Mouse (Mus musculus) limb, embryonic 12.5 days (tissue): Measurements from ENCODE around the gene Mc3r. TPM values are rescaled to one million over a fixed set of nuclear protein-coding genes. Genes with fewer than 3 reads are reported as not detected.

Experiments used
- ATAC-seq: fragments of 200-750 bp; cut with Nextera tagmentation; 2 replicates; pipeline ENCODE4 v1.8.0; 2017; ENCODE audit warnings: low read depth, moderate TSS enrichment; ENCODE audit not compliant: insufficient number of reproducible peaks, insufficient read depth, low FRiP score, low TSS enrichment
- H3K27ac ChIP-seq: fragments of 300-500 bp; sonication (generic); 2 replicates; pipeline ENCODE4 v1.5.1; 2016; ENCODE audit warnings: mild to moderate bottlenecking, moderate library complexity
- H3K27me3 ChIP-seq: fragments of 300-500 bp; sonication (generic); 2 replicates; pipeline ENCODE4 v1.6.1; 2016; ENCODE audit warnings: mild to moderate bottlenecking, moderate library complexity
- H3K36me3 ChIP-seq: fragments of 300-500 bp; sonication (generic); 2 replicates; pipeline ENCODE4 v1.6.1; 2016; ENCODE audit warnings: mild to moderate bottlenecking, moderate library complexity
- H3K4me1 ChIP-seq: fragments of 300-500 bp; sonication (generic); replicated peaks from 2 replicates; pipeline ENCODE4 v1.6.1; 2016
- H3K4me2 ChIP-seq: fragments of 300-500 bp; sonication (generic); 2 replicates; pipeline ENCODE4 v1.6.1; 2016; ENCODE audit warnings: mild to moderate bottlenecking, moderate library complexity
- H3K4me3 ChIP-seq: fragments of 300-500 bp; sonication (generic); replicated peaks from 2 replicates; pipeline ENCODE4 v1.5.1; 2016; ENCODE audit warnings: mild to moderate bottlenecking
- H3K9ac ChIP-seq: fragments of 300-500 bp; sonication (generic); replicated peaks from 2 replicates; pipeline ENCODE4 v1.6.1; 2016; ENCODE audit warnings: mild to moderate bottlenecking, moderate library complexity
- H3K9me3 ChIP-seq: fragments of 300-500 bp; sonication (generic); 2 replicates; pipeline ENCODE4 v1.6.1; 2016; ENCODE audit warnings: mild to moderate bottlenecking, moderate library complexity
- WGBS: fragments of 180-500 bp; shearing (Covaris S2); methylation state at CpG from one replicate; pipeline ENCODE4 v1.1.7; 2016; 5-methylcytosine and 5-hydroxymethylcytosine counted together
- polyA plus RNA-seq: library from polyadenylated mRNA; unstranded; fragments of >200 nt; fragmentation: Nextera tagmentation; extraction: Ambion mirVana; gene quantifications from 2 replicates; pipeline ENCODE4 v1.2.1, GENCODE M21; 2016

Mc3r gene
- polyA plus RNA-seq, 1 experiment from 2014 or later = not detected

DNA sequence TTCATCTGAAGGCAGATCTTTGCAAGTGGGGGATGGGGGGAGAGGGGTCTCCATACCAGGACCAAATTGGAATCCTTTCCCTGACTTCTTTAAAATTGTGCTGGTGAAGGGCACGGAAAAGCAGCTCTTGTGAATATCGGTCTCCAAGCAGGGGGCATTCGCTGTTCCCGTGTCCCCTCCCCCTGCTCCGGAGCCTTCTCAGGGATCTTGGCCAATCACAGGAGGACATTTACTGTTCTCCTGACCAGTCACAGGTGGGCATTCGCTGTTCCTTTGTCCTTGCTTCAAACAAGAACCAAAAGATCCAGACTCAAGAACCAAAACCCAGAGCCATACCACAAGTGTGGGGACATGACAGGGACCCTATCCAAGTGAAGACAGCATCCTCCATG lies 25.9 kb upstream of the Mc3r start:
- whole genome bisulfite sequencing = 12% methylated on average over 6 of the region's 6 CpGs

DNA sequence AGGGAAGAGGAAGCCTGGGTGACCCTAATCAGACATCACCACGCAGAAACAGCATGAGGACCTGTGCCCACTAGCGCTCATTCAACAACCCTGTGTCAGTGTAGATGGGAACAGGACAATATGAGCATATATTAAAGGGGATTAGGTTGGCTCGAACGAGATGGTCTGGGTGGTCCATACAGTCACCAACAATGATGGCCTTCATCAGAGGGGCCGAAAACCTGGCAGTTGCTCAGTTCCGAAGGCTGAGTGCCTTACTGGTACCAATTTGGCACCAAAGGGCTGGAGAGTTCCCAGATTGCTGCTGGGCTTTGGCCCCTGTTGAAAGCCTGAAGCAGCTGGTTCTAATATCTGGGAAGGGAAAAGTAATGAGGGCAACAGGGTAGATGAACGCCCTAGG lies 25.4 kb upstream of the Mc3r start:
- no peaks in the 10 kb centered on the region for H3K4me1 ChIP-seq
- H3K27me3 ChIP-seq = peaks cover 10% of the 10 kb centered on the region
- H3K9me3 ChIP-seq = no peaks in the 10 kb centered on the region
- ATAC-seq = no peak
- no peak overlapping the region for H3K4me2 ChIP-seq
- H3K36me3 ChIP-seq = no peaks in the 10 kb centered on the region
- H3K4me3 ChIP-seq = no peak overlapping the region
- no peak overlapping the region for H3K27ac ChIP-seq
- 63% methylated on average over 7 of the region's 7 CpGs for WGBS
- no peak overlapping the region for H3K9ac ChIP-seq

More for the DNA sequence above, 25.9 kb upstream of the Mc3r start:
- ATAC-seq = no peak
- Histone ChIP-seq H3K27me3 (peaks cover 10% of the 10 kb centered on the region), H3K27ac (no peak overlapping the region), H3K4me2 (no peak overlapping the region), H3K4me3 (no peak overlapping the region), H3K9ac (no peak overlapping the region), H3K9me3 (no peaks in the 10 kb centered on the region), H3K4me1 (no peaks in the 10 kb centered on the region), H3K36me3 (no peaks in the 10 kb centered on the region)

DNA sequence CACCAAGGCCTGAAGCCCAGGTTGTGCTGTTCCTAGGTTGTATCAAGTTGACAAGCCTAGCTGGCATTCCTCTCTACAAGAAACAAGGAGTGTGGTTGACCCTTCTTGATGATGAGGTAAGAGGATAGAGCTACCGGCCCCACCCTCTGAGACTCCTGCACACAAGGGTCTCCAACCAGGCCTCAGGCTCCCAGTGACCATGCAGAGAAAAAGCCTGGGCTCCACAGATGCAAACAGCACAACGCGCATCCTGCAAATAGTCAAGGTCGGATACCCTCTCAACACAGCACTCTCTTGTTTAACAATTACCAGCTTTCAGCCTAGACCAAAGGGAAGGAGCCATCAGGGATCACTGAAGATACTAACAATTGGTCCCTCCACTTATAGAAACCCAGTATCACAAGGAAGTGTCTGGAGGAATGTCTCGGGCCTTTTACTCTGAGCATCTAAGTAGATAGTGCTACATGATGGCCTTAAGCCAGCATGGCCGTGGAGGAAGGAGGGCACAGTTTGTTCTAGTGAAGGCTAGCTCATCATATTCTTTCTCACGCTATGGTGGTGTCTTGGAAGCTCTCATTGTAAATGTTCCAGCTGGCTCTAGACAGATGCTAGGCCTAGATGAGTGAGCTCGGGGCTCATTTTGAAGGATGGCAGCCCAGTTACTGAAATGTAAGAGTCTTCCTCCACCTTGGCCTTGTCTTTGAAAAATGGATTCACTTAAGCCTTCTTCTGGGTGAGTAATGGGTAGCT lies 24.7 kb upstream of the Mc3r start:
- Histone ChIP-seq H3K4me1 (no peaks in the 10 kb centered on the region), H3K4me2 (no peak overlapping the region), H3K27ac (no peak overlapping the region), H3K36me3 (no peaks in the 10 kb centered on the region), H3K27me3 (peaks cover 10% of the 10 kb centered on the region), H3K9me3 (no peaks in the 10 kb centered on the region), H3K9ac (no peak overlapping the region), H3K4me3 (no peak overlapping the region)
- 86% methylated on average over 8 of the region's 8 CpGs for WGBS
- no peak for ATAC-seq

DNA sequence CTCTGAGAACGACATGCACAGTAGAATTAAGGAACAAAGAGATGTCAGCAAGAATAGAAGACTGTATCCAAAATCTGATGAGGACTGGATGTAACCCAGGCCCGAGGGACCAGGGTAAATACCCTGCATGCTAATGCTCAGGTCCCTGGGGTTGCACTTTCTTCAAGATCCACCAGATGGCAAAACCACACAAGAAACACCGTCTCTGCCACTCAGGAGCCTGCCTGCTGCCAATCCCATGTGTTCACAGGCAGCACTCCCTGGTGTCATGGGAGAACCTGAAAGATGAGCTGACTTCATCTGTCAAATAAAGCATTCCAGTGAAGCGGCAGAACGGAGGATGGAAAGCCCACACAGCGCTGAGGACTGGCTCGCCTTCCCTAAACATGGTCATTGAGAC lies 21.3 kb upstream of the Mc3r start:
- H3K27me3 ChIP-seq = peaks cover 9% of the 10 kb centered on the region

DNA sequence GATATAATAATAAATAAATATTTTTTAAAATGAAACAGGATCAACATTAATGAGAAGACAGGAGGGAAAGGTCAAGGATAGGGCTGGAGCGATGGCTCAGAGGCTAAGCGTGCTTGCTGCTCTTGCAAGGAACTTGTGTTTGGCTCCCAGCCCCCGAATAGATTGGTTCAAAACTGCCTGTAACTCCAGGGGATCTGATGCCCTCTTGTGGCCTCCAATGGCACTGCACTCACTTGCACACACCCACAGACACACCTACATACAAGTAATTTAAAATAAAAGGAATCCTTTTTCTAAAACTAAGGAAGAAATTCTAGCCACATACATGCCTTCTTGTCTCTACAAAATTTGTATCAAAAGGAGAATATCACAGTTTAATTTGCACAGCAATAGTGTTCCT lies 20.5 kb upstream of the Mc3r start:
- no peaks in the 10 kb centered on the region for H3K36me3 ChIP-seq
- no peaks in the 10 kb centered on the region for H3K9me3 ChIP-seq
- H3K4me1 ChIP-seq = no peaks in the 10 kb centered on the region
- H3K9ac ChIP-seq = no peak overlapping the region
- no peak overlapping the region for H3K27ac ChIP-seq
- ATAC-seq = no peak
- no peak overlapping the region for H3K4me2 ChIP-seq
- H3K27me3 ChIP-seq = peaks cover 3% of the 10 kb centered on the region; the same call in 1 of the 2 replicates
- H3K4me3 ChIP-seq = no peak overlapping the region
- 91% methylated on average over 3 of the region's 3 CpGs for whole genome bisulfite sequencing

More for the DNA sequence above, 21.3 kb upstream of the Mc3r start:
- no peak for ATAC-seq
- Histone ChIP-seq H3K4me2 (no peak overlapping the region), H3K36me3 (no peaks in the 10 kb centered on the region), H3K4me1 (no peaks in the 10 kb centered on the region), H3K9me3 (no peaks in the 10 kb centered on the region), H3K27ac (no peak overlapping the region), H3K9ac (no peak overlapping the region), H3K4me3 (no peak overlapping the region)
- 43% methylated on average over 7 of the region's 7 CpGs for WGBS

DNA sequence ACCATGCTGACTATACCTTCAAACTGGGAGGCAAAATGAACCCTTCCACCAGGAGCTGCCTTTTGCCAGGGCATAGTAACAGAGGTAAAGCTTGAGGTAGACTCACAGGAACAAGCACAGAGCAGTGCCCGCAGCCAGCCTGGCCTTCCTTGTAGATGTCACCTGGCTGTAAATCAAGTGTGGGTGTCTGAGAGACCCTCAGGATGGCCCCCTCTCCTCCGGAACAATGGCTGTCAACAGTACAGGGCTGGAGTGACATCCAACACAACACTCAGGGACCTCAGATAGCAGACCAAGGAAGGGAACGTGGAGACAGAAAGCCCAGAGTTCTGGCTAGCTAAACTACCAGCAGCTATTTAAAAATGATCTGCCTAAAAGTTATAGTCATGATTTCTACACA lies 19.1 kb upstream of the Mc3r start:
- H3K36me3 ChIP-seq = no peaks in the 10 kb centered on the region
- no peak overlapping the region for H3K9ac ChIP-seq
- H3K4me1 ChIP-seq = no peaks in the 10 kb centered on the region
- no peak overlapping the region for H3K4me3 ChIP-seq
- 60% methylated on average over 3 of the region's 3 CpGs for WGBS
- no peak for ATAC-seq
- H3K9me3 ChIP-seq = no peaks in the 10 kb centered on the region
- peaks cover 3% of the 10 kb centered on the region; the same call in 1 of the 2 replicates for H3K27me3 ChIP-seq
- H3K27ac ChIP-seq = no peak overlapping the region
- no peak overlapping the region for H3K4me2 ChIP-seq

DNA sequence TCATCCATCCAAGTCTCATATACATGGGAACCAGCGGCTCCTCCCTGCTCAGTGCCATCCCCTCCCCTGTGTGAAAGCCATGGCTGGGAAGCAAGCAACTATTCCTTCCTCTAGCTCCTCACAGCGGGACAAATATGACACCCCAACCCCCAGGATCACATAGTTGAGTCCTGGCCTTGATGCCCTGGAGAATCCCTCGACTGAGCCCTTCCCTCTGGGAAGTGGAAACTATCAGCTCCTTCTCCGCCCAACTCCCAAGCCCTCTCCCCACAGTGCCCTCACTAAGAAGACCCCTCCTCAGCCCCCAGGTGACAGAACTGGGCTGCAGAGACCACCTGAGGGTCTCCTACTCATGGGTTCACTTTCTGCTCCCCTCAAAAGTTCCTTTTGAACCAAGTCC lies 18.2 kb upstream of the Mc3r start:
- no peak for ATAC-seq

DNA sequence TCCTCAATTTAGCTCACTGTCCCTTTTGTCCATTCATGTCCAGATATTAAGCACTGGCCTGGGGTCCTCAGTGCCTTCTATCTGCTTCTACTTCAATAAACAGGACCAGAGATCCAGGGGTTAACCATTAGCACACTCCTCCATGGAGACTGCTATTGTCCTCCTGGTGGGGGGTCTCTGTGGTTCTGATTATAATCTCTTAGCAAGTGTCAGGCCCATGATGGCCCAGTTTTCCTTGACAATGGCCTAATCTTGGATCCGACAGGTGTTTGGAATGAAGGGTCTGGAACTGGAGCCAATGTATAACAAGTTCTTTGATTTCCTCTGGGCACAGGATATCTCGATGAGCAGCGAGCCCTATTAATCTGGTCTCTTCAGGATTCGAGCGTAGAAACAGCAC lies 10.1 kb upstream of the Mc3r start:
- Histone ChIP-seq H3K36me3 (no peaks in the 10 kb centered on the region), H3K4me2 (no peak overlapping the region), H3K27me3 (no peaks in the 10 kb centered on the region), H3K9me3 (no peaks in the 10 kb centered on the region), H3K27ac (no peak overlapping the region), H3K4me3 (no peak overlapping the region), H3K9ac (no peak overlapping the region), H3K4me1 (no peaks in the 10 kb centered on the region)
- WGBS = 82% methylated on average over 5 of the region's 5 CpGs
- ATAC-seq = no peak

More for the DNA sequence above, 18.2 kb upstream of the Mc3r start:
- Histone ChIP-seq H3K9me3 (no peaks in the 10 kb centered on the region), H3K27ac (no peak overlapping the region), H3K36me3 (no peaks in the 10 kb centered on the region), H3K9ac (no peak overlapping the region), H3K4me2 (no peak overlapping the region), H3K27me3 (peaks cover 3% of the 10 kb centered on the region; the same call in 1 of the 2 replicates), H3K4me1 (no peaks in the 10 kb centered on the region), H3K4me3 (no peak overlapping the region)
- 52% methylated on average over 4 of the region's 4 CpGs for WGBS

DNA sequence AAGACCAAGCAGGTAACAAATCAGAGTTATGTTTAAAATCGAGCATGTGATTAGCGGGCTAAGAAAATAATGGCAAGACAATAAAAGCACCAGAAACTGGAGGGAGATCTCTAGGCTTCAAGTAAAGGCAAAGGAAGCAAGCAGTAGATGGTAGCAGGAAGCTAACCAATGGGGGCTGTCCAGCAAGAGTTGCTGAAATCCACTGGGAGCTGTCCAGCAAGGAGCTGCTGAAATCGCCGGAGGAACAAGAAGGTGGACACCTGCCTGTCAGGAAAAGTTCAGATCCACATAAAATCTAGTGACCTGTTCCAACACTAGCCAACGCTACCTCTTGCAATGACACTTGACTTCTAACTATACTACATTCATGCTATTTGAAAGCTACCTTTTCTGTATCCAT lies 7.3 kb upstream of the Mc3r start:
- Histone ChIP-seq H3K4me1 (no peaks in the 10 kb centered on the region), H3K36me3 (no peaks in the 10 kb centered on the region), H3K4me2 (no peak overlapping the region), H3K27ac (no peak overlapping the region), H3K9me3 (no peaks in the 10 kb centered on the region), H3K27me3 (peaks cover 1% of the 10 kb centered on the region), H3K9ac (no peak overlapping the region), H3K4me3 (no peak overlapping the region)
- WGBS = 19% methylated on average over 5 of the region's 5 CpGs
- no peak for ATAC-seq

DNA sequence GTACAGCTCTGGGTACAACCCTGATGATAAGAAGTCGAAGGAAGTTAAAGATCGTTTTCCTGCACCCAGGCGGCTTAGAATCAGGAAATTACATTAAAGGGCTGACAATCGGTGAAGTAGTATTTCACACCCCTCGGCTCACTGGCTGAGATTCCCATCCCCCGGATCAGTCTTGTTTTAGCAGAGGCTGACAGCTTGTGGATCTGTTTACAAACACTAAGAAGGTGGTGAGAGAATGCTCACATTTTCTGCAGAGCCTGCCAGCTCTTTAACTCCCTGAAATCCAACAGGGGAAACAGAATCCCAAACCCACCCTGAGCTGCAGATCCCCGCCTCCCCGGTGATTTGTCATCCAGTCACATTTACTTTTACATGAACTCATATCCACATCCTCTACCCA lies 2.8 kb upstream of the Mc3r start:
- no peak for ATAC-seq
- WGBS = 44% methylated on average over 8 of the region's 8 CpGs
- Histone ChIP-seq H3K9ac (no peak overlapping the region), H3K9me3 (no peaks in the 10 kb centered on the region), H3K4me1 (no peaks in the 10 kb centered on the region), H3K4me2 (no peak overlapping the region), H3K27ac (no peak overlapping the region), H3K4me3 (no peak overlapping the region), H3K36me3 (no peaks in the 10 kb centered on the region), H3K27me3 (peaks cover 38% of the 10 kb centered on the region)

DNA sequence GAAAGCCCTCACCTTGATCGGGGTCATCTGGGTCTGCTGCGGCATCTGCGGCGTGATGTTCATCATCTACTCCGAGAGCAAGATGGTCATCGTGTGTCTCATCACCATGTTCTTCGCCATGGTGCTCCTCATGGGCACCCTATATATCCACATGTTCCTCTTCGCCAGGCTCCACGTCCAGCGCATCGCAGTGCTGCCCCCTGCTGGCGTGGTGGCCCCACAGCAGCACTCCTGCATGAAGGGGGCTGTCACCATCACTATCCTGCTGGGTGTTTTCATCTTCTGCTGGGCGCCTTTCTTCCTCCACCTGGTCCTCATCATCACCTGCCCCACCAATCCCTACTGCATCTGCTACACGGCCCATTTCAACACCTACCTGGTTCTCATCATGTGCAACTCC lies 1.0 kb downstream of the Mc3r start:
- Histone ChIP-seq H3K4me3 (no peak overlapping the region), H3K27ac (no peak overlapping the region), H3K4me2 (no peak overlapping the region), H3K9ac (no peak overlapping the region), H3K36me3 (no peaks in the 10 kb centered on the region), H3K27me3 (peaks cover 38% of the 10 kb centered on the region), H3K9me3 (no peaks in the 10 kb centered on the region), H3K4me1 (no peaks in the 10 kb centered on the region)
- WGBS = 76% methylated on average over 14 of the region's 14 CpGs
- ATAC-seq = no peak

DNA sequence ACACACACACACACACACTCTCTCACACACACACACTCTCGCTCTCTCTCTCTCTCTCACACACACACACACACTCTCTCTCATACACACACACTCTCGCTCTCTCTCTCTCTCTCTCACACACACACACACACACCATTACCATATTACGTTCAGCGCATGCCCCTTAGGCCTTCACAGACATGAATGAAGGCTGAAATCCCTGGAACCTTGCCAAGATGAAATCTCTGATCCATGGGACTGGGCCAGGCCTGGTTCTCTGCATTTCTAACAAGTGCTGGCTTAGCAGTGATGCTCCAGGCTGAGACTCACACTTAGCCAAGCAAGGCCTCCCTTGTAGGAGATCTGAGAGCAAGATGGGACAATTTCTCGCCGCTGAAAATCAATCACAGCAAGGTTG lies 8.1 kb downstream of the Mc3r start:
- no peak for ATAC-seq
- H3K9ac ChIP-seq = no peak overlapping the region
- no peaks in the 10 kb centered on the region for H3K4me1 ChIP-seq
- no peaks in the 10 kb centered on the region for H3K9me3 ChIP-seq
- no peaks in the 10 kb centered on the region; the same call in 1 of the 2 replicates for H3K27me3 ChIP-seq
- no peak overlapping the region for H3K4me3 ChIP-seq
- H3K36me3 ChIP-seq = no peaks in the 10 kb centered on the region
- H3K27ac ChIP-seq = no peak overlapping the region
- H3K4me2 ChIP-seq = no peak overlapping the region
- WGBS = 89% methylated on average over 6 of the region's 6 CpGs
